In genomic region chr7:30634621-30635020, GRCm38 (mm10) we compare ENCODE assay signal across 8 mouse cellular contexts. TPM values are rescaled to one million over a fixed set of nuclear protein-coding genes. Genes with fewer than 3 reads are reported as not detected.
DNase-seq lines count a peak whose midpoint lies in the region; ATAC-seq and TF ChIP-seq lines count a peak whose summit lies in the region.
"Had no signal": no experiment of that assay in that cellular context is flagged by ENCODE, and none has a peak within 500 bp of the region (broad histone marks: within the 10 kb centered on the region; RNA-seq: fewer than 3 reads in every experiment).

No protein-coding gene starts in this region.

- H3K4me1 ChIP-seq in limb, embryonic 11.5 days (ENCODE audit: control insufficient read depth, insufficient read depth, low read length), result peaks cover 3% of the 10 kb centered on the region; the same call in 1 of the 2 replicates
- H3K4me1 ChIP-seq in midbrain, embryonic 11.5 days (ENCODE audit: control insufficient read depth, insufficient read depth, low read length), result 0 out of 2 replicates have a peak, but pooled peaks cover 4% of the 10 kb centered on the region
- H3K4me1 ChIP-seq in stomach, postnatal 0 days (replicated peaks; ENCODE audit: control insufficient read depth, insufficient read depth), result no peaks in the 10 kb centered on the region

- intact Hi-C loops in heart, postnatal 14 days (cut with DNase I), result no loop called here

- no peaks in the 10 kb centered on the region for H3K36me3 ChIP-seq in limb, embryonic 11.5 days (ENCODE audit: control insufficient read depth, insufficient read depth, low read length)
- H3K36me3 ChIP-seq in midbrain, embryonic 11.5 days (ENCODE audit: control insufficient read depth, insufficient read depth, low read length), result no peaks in the 10 kb centered on the region
- H3K36me3 ChIP-seq in stomach, postnatal 0 days (ENCODE audit: control insufficient read depth, insufficient read depth, low read length), result no peaks in the 10 kb centered on the region

- H3K4me3 ChIP-seq in limb, embryonic 11.5 days (ENCODE audit: low read depth, low read length), result peak overlapping the region; percentile 19; the same call in 1 of the 2 replicates
- H3K4me3 ChIP-seq in midbrain, embryonic 11.5 days (ENCODE audit: low read depth, low read length), result 0 out of 2 replicates have a peak overlapping the region, but pooled peaks have one; percentile 10
- H3K4me3 ChIP-seq in stomach, postnatal 0 days (ENCODE audit: low read depth, low read length), result peak overlapping the region; percentile 15; the same call in 1 of the 2 replicates

- H3K9ac ChIP-seq in limb, embryonic 11.5 days (ENCODE audit: low read length), result no peak overlapping the region
- no peak overlapping the region for H3K9ac ChIP-seq in midbrain, embryonic 11.5 days (ENCODE audit: low read length)
- no peak overlapping the region for H3K9ac ChIP-seq in stomach, postnatal 0 days (ENCODE audit: low read length)

- WGBS in limb, embryonic 11.5 days, result under 1% methylated on average over 20 of the region's 20 CpGs
- WGBS in midbrain, embryonic 11.5 days, result 0% methylated on average over 20 of the region's 20 CpGs
- WGBS in stomach, postnatal 0 days, result under 1% methylated on average over 20 of the region's 20 CpGs

- peak overlapping the region; percentile 11; the same call in 1 of the 2 replicates for H3K4me2 ChIP-seq in limb, embryonic 11.5 days (ENCODE audit: low read depth, severe bottlenecking)
- peak overlapping the region; percentile 16 for H3K4me2 ChIP-seq in midbrain, embryonic 11.5 days
- peak overlapping the region; percentile 14; the same call in 1 of the 2 replicates for H3K4me2 ChIP-seq in stomach, postnatal 0 days (replicated peaks; ENCODE audit: low read depth)

- peaks cover 33% of the 10 kb centered on the region for H3K27me3 ChIP-seq in limb, embryonic 11.5 days (ENCODE audit: control insufficient read depth, insufficient read depth, low read length)
- H3K27me3 ChIP-seq in midbrain, embryonic 11.5 days (ENCODE audit: control insufficient read depth, insufficient read depth, low read length), result peaks cover 46% of the 10 kb centered on the region
- peaks cover 7% of the 10 kb centered on the region; the same call in 1 of the 2 replicates for H3K27me3 ChIP-seq in stomach, postnatal 0 days (ENCODE audit: control insufficient read depth, insufficient read depth, low read length)

- H3K9me3 ChIP-seq in limb, embryonic 11.5 days (ENCODE audit: control insufficient read depth, low read length), result no peaks in the 10 kb centered on the region
- H3K9me3 ChIP-seq in midbrain, embryonic 11.5 days (ENCODE audit: control insufficient read depth, low read length), result no peaks in the 10 kb centered on the region
- no peaks in the 10 kb centered on the region for H3K9me3 ChIP-seq in stomach, postnatal 0 days (ENCODE audit: control insufficient read depth, low read length)

- peak; percentile 71 for DNase-seq in A20 (ENCODE audit: low read depth, low spot score)
- peak; percentile 38 to 56 for DNase-seq in CD8-positive naive resting alpha-beta T cell, adult 2 months (ENCODE audit: low read depth in 2 of 2, low spot score in 2 of 2)
- peak; percentile 81 for DNase-seq in embryo, embryonic 10.5 days (ENCODE audit: low spot score)
- DNase-seq in heart, postnatal 14 days, result peak; percentile 40 to 64
- DNase-seq in limb, embryonic 11.5 days (ENCODE audit: low spot score), result peak; percentile 86
- DNase-seq in midbrain, embryonic 11.5 days (ENCODE audit: low spot score, missing footprints), result peak; percentile 96
- peak; percentile 79 for DNase-seq in stomach, postnatal 0 days (ENCODE audit: low spot score)

- TF ChIP-seq CTCF in stomach, postnatal 0 days (IDR thresholded peaks at IDR 0.05; ENCODE audit: low read depth), result peak; percentile 76

- peak; percentile 60 for ATAC-seq in limb, embryonic 11.5 days (ENCODE audit: insufficient number of reproducible peaks, low FRiP score, low TSS enrichment, low read depth)
- peak; percentile 73 for ATAC-seq in midbrain, embryonic 11.5 days (ENCODE audit: low FRiP score)
- peak; percentile 72 for ATAC-seq in stomach, postnatal 0 days (ENCODE audit: low FRiP score, low TSS enrichment)

- no peak overlapping the region for H3K27ac ChIP-seq in limb, embryonic 11.5 days (replicated peaks; ENCODE audit: low read depth, low read length)
- no peak overlapping the region for H3K27ac ChIP-seq in midbrain, embryonic 11.5 days (ENCODE audit: low read depth, low read length)
- H3K27ac ChIP-seq in stomach, postnatal 0 days (replicated peaks), result no peak overlapping the region

- TF ChIP-seq EP300 in stomach, postnatal 0 days (optimal IDR thresholded peaks at IDR 0.05), result no peak

RNA-seq across cellular contexts. Expression of gene Etv2, which starts 1.0 kb away (rescaled TPM):
- not detected for total RNA-seq in heart, postnatal 14 days (2021)
- polyA plus RNA-seq in limb, embryonic 11.5 days (2014; fragmentation: Nextera tagmentation; extraction: Ambion mirVana), result 0.19 and 0.43 TPM in 2 replicates
- not detected in 2 replicates for polyA plus RNA-seq in midbrain, embryonic 11.5 days (2014; fragmentation: Nextera tagmentation; extraction: Ambion mirVana)
- polyA plus RNA-seq in stomach, postnatal 0 days (2015; fragmentation: Nextera tagmentation; extraction: Ambion mirVana), result not detected in 2 replicates
- total RNA-seq: left cerebral cortex, postnatal 10 days had no signal

RNA-seq across cellular contexts. Expression of gene Cox6b1, which starts 8.7 kb away (rescaled TPM):
- total RNA-seq in heart, postnatal 14 days (2021), result 1,000 to 10,000 TPM; 4,389 to 4,822 TPM
- polyA plus RNA-seq in limb, embryonic 11.5 days (2014; fragmentation: Nextera tagmentation; extraction: Ambion mirVana), result 801 and 830 TPM in 2 replicates
- 791 and 797 TPM in 2 replicates for polyA plus RNA-seq in midbrain, embryonic 11.5 days (2014; fragmentation: Nextera tagmentation; extraction: Ambion mirVana)
- polyA plus RNA-seq in stomach, postnatal 0 days (2015; fragmentation: Nextera tagmentation; extraction: Ambion mirVana), result 1,340 and 1,422 TPM in 2 replicates

RNA-seq across cellular contexts. Expression of gene Rbm42, which starts 15.5 kb away (rescaled TPM):
- total RNA-seq in heart, postnatal 14 days (2021), result 10 to 100 TPM; 49.1 to 53.1 TPM
- polyA plus RNA-seq in limb, embryonic 11.5 days (2014; fragmentation: Nextera tagmentation; extraction: Ambion mirVana), result 125 and 126 TPM in 2 replicates
- 112 and 138 TPM in 2 replicates for polyA plus RNA-seq in midbrain, embryonic 11.5 days (2014; fragmentation: Nextera tagmentation; extraction: Ambion mirVana)
- 88.1 and 93.2 TPM in 2 replicates for polyA plus RNA-seq in stomach, postnatal 0 days (2015; fragmentation: Nextera tagmentation; extraction: Ambion mirVana)

RNA-seq across cellular contexts. Expression of gene Upk1a, which starts 22.0 kb away (rescaled TPM):
- under 1 TPM; 0.34 to 0.38 TPM for total RNA-seq in heart, postnatal 14 days (2021)
- 3.6 and 3.8 TPM in 2 replicates for polyA plus RNA-seq in limb, embryonic 11.5 days (2014; fragmentation: Nextera tagmentation; extraction: Ambion mirVana)
- 0.67 and 1.0 TPM in 2 replicates for polyA plus RNA-seq in midbrain, embryonic 11.5 days (2014; fragmentation: Nextera tagmentation; extraction: Ambion mirVana)
- 0.71 and 0.92 TPM in 2 replicates for polyA plus RNA-seq in stomach, postnatal 0 days (2015; fragmentation: Nextera tagmentation; extraction: Ambion mirVana)

RNA-seq across cellular contexts. Expression of gene Haus5, which starts 30.2 kb away (rescaled TPM):
- 1 to 10 TPM; 4.7 to 4.8 TPM for total RNA-seq in heart, postnatal 14 days (2021)
- polyA plus RNA-seq in limb, embryonic 11.5 days (2014; fragmentation: Nextera tagmentation; extraction: Ambion mirVana), result 62.1 and 67.3 TPM in 2 replicates
- polyA plus RNA-seq in midbrain, embryonic 11.5 days (2014; fragmentation: Nextera tagmentation; extraction: Ambion mirVana), result 51.0 and 52.4 TPM in 2 replicates
- 10.8 and 11.7 TPM in 2 replicates for polyA plus RNA-seq in stomach, postnatal 0 days (2015; fragmentation: Nextera tagmentation; extraction: Ambion mirVana)
